Mouse (Mus musculus): ENCODE measurements around the gene Clstn3.
A peak's percentile ranks its signal among the peaks of the same experiment; 100 is the strongest.
"Not testable (repeated sequence)": the region's sequence is repeated elsewhere in the genome, so short reads cannot be mapped to it uniquely, and the experiment has no call there.

Clstn3 gene

GRCm38 (mm10) chr6:124464305-124465271 is at the start of gene Clstn3:
Clstn3 (minus strand) TSS chr6:124464794.
- DNase-seq (ENCODE audit: low spot score in 2 of 2), result peak; percentile 71 to 72

GRCm38 (mm10) chr6:124512355-124512836 is 47.8 kb upstream of the Clstn3 start, which contains the start of gene C1ra:
C1ra (plus strand) TSS chr6:124512405.
- peak in 1 of 2 experiments; percentile 31 for DNase-seq (ENCODE audit: low spot score in 2 of 2)

DNA sequence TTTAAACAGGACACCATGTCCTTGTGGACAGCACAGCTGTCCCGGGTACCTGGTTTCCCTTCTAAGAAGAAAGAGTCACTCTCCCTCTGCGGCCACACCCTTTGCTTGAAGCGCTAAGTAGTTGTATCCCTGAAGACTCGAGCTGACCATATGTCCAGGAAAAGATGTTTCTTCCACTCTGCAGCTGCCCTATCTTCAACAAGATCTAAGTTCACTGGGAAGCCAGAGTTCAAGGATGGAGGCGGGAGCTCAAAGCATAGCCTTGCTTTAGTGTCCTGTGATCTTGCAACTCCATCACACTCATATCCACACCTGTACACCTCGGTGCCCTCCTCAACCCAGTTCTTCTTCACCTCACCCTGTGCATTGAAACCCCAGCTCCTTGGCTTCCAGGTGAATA is 47.3 kb upstream of the Clstn3 start:
- DNase-seq (ENCODE audit: low spot score in 2 of 2), result no peak

GRCm38 (mm10) chr6:124509192-124509591 is 44.6 kb upstream of the Clstn3 start:
- DNase-seq (ENCODE audit: low spot score in 2 of 2), result not testable (repeated sequence)

DNA sequence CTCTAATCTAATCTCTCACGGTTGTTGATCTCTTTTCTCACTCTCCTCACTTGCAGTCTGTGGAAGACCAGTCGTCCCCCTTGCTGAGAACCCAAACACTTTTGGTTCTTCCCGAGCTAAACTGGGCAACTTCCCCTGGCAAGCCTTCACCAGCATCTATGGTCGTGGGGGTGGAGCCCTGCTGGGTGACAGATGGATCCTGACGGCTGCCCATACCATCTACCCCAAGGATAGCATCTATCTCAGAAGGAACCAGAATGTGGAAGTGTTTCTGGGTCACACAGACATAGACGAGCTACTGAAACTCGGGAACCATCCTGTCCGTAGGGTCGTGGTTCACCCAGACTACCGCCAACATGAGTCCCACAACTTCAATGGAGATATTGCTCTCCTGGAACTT is 43.7 kb upstream of the Clstn3 start:
- DNase-seq (ENCODE audit: low spot score in 2 of 2), result no peak

DNA sequence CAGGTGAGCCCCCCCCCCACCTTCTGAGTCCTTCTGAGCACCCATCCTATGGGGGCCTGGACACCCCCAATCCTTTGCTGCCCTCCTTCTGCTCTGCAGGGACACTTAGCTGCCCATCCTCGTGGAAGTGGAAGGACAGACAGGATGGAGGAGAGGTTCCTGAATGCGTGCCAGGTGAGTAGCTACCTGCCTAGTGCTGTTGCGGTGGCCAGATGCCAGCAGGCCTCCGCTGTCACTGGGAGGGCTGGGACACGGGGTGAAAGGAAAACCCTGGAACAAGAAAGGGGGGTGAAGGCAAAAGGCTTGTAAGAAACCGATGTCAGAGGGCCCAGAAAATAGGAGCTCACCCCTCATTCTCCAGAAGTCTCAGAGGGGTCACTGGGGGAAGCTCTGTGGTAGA is 42.4 kb upstream of the Clstn3 start:
- no peak for DNase-seq (ENCODE audit: low spot score in 2 of 2)

DNA sequence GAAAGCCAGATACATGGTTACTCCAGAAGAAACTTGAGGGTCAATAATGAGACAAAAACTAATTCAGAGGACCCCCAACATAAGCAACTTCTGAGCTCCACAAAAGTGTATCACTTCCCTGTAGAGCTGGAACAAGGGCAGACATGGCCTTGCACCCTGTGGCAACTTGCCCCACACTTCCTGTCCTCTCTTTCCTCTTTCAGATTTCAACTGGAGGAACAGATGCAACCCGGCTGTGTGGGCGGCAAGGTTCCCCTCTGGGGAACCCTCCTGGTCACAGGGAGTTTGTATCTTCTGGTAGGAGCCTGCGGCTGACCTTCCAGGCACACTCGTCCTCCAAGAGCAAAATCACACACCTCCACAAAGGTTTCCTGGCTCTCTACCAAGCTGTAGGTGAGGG is 40.4 kb upstream of the Clstn3 start:
- peak; percentile 42 to 47 for DNase-seq (ENCODE audit: low spot score in 2 of 2)

- DNase-seq (ENCODE audit: low spot score in 2 of 2), result no peak
Observed at GRCm38 (mm10) chr6:124502021-124502420, 37.4 kb upstream of the Clstn3 start.

- no peak for DNase-seq (ENCODE audit: low spot score in 2 of 2)
Observed at GRCm38 (mm10) chr6:124501473-124501872, 36.9 kb upstream of the Clstn3 start.

DNA sequence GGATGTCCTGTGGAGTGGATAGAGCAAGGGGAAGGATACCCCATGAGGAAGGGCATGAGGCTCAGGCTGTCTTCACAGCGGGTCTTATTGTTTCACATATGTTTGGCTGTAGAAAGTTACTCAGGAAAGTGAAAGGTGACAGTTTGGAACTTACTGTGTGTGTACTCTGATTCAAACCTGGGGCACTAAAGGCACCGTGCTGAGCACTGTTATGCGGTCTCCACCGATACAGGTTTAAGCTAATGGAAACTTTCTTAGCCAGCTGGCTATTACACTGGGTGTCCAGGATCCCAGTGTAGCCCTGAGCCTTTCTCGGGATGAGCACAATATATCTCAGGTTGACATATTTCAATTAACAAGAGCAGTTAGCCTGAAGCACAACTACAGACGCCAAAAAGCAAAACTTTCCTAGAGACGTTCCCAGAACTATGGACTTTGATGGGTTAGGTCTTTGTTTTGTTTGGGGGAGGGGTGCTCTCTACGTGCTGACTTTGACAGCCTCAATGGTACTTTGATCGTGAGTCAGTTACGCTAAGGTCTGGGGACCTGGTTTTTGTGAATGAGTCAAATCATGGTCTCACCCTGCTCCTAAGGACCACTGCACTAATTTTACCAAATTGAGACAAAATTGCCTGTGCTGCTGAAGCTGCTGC is 35.4 kb upstream of the Clstn3 start:
- DNase-seq (ENCODE audit: low spot score in 2 of 2), result no peak

DNA sequence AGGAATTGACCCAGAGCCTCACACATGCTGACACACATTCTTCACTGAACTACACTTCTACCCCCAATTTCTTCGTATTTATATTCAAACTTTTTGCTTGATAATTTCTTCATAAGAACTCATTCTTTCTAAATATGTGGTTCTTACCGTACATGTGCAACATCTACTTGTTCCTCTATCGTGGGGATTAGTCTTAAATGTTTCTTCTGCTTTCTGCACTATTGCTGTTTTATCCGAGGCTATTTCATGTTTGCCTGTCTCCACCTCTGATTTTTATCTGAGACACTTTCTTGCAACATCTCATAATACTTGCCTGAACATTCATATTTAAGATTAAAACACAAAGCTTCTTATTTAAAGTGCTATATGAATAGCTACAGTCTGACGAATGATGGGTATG is 31.5 kb upstream of the Clstn3 start:
- DNase-seq (ENCODE audit: low spot score in 2 of 2), result no peak

GRCm38 (mm10) chr6:124493886-124494285 is 29.3 kb upstream of the Clstn3 start:
- no peak for DNase-seq (ENCODE audit: low spot score in 2 of 2)

DNA sequence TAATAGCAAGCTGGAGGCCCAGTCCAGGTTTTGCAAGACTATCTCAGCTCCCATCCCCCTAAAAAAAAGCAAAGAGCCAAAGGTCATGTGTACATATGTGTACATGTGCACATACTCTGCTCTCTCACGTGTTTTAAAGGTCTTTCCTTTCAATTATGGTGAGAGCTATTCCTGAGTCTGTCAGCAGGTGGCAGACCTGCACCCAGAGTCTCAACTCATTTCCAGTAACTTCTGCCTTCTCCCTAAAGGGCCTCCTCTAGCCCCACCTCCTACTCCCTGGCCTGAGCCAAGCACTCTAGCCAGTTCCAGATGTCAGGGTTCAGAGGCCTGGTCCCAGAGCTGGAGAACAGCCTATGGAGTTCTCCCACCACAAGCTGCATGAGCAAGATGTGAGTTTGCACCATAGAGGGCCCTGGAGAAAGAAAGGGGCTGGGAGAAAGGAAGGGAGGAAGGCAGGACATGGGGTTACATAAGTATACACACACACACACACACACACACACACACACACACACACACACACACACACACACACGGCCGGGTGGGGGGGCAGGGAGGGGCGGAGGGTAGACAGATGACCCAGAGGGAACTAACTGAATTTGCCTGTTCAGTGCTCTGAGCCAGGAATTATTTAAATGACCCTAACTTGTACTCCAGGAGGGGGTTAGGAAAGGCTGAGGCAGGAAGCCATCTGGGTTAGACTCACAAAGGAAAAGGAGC is 28.4 kb upstream of the Clstn3 start, which contains the start of gene C1rl:
Gene C1rl, plus strand, starts transcription at position 272 of the 720 bp plus-strand sequence.
- DNase-seq (ENCODE audit: low spot score in 2 of 2), result peak; percentile 45 to 63

- DNase-seq (ENCODE audit: low spot score in 2 of 2), result no peak
Observed at GRCm38 (mm10) chr6:124491427-124491826, 26.8 kb upstream of the Clstn3 start.

DNA sequence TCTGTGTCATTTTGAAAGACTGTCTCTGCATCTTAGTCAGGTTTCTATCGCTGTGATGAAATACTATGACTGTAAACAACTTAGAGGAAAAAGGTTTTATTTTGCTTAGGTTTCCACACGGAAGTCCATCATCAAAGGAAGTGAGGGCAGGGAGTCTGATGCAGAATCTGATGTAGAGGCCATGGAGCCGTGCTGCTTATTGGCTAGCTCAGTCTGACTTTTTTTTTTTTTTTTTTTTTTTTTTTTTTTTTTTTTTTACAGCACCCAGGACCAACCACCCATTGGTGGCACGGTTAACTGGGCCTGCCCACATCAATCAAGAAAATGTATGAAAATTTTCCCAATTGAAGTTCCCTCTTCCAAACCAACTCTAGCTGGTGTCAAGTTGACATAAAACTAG is 24.4 kb upstream of the Clstn3 start:
- no peak for DNase-seq (ENCODE audit: low spot score in 2 of 2)

DNA sequence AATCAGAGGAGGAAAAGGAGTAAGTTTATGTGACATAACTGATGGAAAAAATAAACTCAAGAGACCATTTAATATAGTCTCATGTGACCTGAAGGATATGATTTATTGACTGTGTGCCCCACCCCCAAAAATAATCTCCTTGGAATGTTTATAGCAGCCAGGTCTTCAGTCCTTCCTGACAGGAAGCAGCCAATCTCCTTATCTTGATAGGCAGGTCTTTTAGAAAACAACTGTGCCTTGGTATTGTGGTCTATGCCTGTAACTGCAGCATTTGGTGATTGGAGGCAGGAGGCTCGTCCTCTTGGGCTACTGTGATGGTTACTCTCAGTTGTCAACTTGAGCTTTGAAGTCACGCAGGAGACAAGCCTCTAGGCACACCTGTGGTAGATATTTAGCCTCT is 22.9 kb upstream of the Clstn3 start:
- DNase-seq (ENCODE audit: low spot score in 2 of 2), result no peak

DNA sequence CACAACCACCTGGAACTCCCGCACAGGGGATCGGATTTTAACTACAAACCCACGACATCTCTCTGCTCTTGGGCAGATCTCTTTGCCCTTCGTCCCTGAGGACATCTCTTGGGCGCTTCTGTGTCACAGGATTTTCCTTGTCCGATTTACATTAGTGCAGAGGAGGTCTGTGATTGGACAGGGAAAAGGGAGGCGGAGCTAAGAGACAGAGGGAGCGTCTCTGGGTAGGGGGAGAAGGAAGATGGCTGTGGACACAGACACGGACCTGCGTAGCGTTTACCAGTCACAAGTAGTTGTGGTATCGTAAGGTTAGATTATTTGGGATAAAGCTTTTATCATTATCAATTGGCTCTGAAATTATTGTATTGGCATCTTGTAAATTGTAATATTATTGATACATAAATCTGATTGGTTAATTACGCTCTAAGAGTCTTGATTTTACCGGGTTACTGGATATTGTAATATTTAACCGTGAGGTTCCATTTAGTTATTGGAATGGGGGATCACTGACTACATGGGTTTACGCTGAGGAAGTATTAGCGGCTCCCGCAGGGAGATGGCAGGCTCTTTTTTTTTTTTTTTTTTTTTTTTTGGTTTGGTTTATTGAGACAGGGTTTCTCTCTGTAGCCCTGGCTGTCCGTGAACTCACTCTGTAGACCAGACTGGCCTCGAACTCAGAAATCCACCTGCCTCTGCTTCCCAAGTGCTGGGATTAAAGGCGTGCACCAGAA is 21.0 kb upstream of the Clstn3 start:
- DNase-seq (ENCODE audit: low spot score in 2 of 2), result no peak

DNA sequence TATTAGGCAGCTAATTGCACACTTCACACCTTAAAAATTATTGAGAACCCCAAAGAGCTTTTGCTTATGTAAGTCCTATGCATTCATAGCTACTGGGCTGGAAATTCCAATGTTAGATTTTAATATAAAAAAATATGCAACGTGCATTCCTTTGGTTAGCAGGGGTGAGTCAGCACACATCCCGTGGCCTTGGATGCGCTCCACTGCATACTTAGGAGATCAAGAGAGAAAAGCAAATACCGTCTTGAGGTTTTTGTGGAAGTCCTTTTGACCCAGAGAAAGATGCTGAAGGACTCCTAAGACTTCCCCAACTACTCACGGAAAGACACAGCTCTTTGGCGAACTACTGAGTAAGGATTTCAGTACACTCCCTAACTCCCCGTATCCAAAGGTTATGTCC is 20.3 kb upstream of the Clstn3 start:
- no peak for DNase-seq (ENCODE audit: low spot score in 2 of 2)

DNA sequence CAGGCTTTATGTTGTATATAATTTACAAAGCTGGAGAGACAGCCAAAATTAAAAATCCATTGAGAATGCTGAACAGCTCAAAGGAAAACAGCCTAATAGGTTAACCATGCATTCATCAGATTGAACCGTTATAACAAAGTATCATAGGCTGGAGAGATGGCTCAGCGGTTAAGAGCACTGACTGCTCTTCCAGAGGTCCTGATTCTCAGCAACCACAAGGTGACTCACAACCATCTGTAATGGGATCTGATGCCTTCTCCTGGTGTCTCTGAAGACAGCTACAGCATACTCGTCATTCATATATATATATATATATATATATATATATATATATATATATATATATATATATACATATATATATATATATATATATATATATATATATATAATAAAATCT is 19.2 kb upstream of the Clstn3 start:
- DNase-seq (ENCODE audit: low spot score in 2 of 2), result not testable (repeated sequence)

GRCm38 (mm10) chr6:124481571-124481970 is 17.0 kb upstream of the Clstn3 start:
- DNase-seq (ENCODE audit: low spot score in 2 of 2), result no peak

DNA sequence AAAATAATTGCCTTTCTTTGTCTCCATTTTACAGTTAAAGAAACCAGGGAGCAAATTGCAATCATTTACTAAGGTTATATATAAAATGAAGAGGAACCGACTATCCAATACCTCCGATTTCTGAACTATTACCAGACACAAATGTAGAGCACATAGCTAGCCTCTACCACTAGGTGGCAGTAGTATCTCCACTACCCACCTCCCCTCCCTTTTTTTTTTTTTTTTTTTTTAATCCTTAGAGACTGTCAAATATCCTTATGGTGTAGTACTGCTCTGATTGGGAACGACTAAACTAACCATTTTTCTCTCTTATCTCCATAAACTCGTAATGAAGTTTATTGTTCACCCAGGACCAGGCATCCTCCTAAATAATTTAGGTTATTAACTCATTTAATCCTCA is 15.7 kb upstream of the Clstn3 start:
- no peak for DNase-seq (ENCODE audit: low spot score in 2 of 2)
